Comparison of ENCODE assay signal across 8 mouse cellular contexts in the genomic region with DNA sequence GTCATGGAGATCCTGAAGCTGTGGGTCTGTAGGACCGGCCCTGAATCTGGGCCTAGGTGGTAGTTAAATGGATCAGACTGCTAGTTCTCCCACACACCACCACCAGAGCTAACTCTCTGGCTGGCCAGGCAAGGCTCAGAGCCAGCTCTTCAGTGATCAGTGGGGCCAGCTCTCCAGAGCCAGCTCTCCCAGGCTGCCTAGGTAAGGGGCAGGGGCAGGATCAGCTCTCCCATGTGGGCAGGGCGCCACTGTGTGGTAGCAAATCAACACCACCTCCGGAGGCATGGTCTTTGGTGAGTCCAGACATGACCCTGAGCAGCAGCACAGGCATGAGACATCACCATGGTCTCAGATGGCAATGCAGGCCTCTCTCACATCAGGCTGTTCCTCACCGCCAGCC. TPM values are rescaled to one million over a fixed set of nuclear protein-coding genes. Genes with fewer than 3 reads are reported as not detected.
DNase-seq lines count a peak whose midpoint lies in the region; ATAC-seq and TF ChIP-seq lines count a peak whose summit lies in the region.

No protein-coding gene starts in this region.

- no peaks in the 10 kb centered on the region for H3K27me3 ChIP-seq in Patski
- H3K27me3 ChIP-seq in embryonic facial prominence, embryonic 14.5 days (replicated peaks; ENCODE audit: control insufficient read depth, insufficient read depth, low read length) = no peaks in the 10 kb centered on the region
- H3K27me3 ChIP-seq in limb, embryonic 10.5 days (ENCODE audit: low read depth, poor library complexity, severe bottlenecking) = no peaks in the 10 kb centered on the region

- DNase-seq in left cerebral cortex, postnatal 4 days = peak; percentile 60
- no peak for DNase-seq in left cerebral cortex, postnatal 36 days (ENCODE audit: low spot score in 2 of 2)
- no peak for DNase-seq in Patski (ENCODE audit: low read depth, low spot score)
- DNase-seq in embryonic facial prominence, embryonic 14.5 days (ENCODE audit: low spot score) = peak; percentile 29
- DNase-seq in induced T-regulatory cell, adult 2 months (ENCODE audit: low read depth) = peak; percentile 66
- DNase-seq in lung, adult 18-20 months = peak; percentile 70 to 72
- DNase-seq in skeletal muscle tissue, adult 2 months (ENCODE audit: low read depth, low spot score) = peak; percentile 47
- no peak for DNase-seq in limb, embryonic 10.5 days (ENCODE audit: low spot score)

- POLR2A ChIA-PET in Patski (lab: Charles Lee) = interaction anchor here (0.6 kb wide), 1 partner anchor 112 kb away, joined by 3 read pairs; no protein-coding TSS in a partner anchor

- ATAC-seq in Patski = peak; percentile 94
- ATAC-seq in embryonic facial prominence, embryonic 14.5 days (ENCODE audit: low read depth) = peak; percentile 68; the same call in 1 of the 2 replicates

- intact Hi-C loops in left cerebral cortex, postnatal 4 days (cut with DNase I) = loop anchor here (10.0 kb wide), 1 partner anchor 92 kb away; the partner anchor contains the start of gene B3gnt2
- intact Hi-C loops in left cerebral cortex, postnatal 36 days (cut with DNase I) = loop anchor here (5.0 kb wide), 1 partner anchor 100 kb away; no protein-coding TSS in a partner anchor

- peak; percentile 88 for TF ChIP-seq CTCF in Patski (IDR thresholded peaks at IDR 0.05)

- H3K4me3 ChIP-seq in embryonic facial prominence, embryonic 14.5 days (ENCODE audit: low read depth, low read length) = no peak overlapping the region
- H3K4me3 ChIP-seq in limb, embryonic 10.5 days = no peak overlapping the region

- H3K36me3 ChIP-seq in embryonic facial prominence, embryonic 14.5 days (ENCODE audit: control insufficient read depth, insufficient read depth, low read length) = peaks cover 5% of the 10 kb centered on the region; the same call in 1 of the 2 replicates
- H3K36me3 ChIP-seq in limb, embryonic 10.5 days = peaks cover 28% of the 10 kb centered on the region

- H3K4me1 ChIP-seq in embryonic facial prominence, embryonic 14.5 days (ENCODE audit: control insufficient read depth, insufficient read depth, low read length) = no peaks in the 10 kb centered on the region
- no peaks in the 10 kb centered on the region for H3K4me1 ChIP-seq in limb, embryonic 10.5 days

- in situ Hi-C loops in Patski (cut with MboI; ENCODE audit: low pct_unique_long_range_greater_than_20kb) = no loop called here

- CTCF ChIA-PET in Patski (lab: Charles Lee) = interaction anchor here (0.6 to 6.1 kb wide), 25 partner anchors 8 to 505 kb away, joined by 3 to 52 read pairs (median 4); partner anchors contain the start of genes Commd1 and Gm28048

- H3K9me3 ChIP-seq in embryonic facial prominence, embryonic 14.5 days (ENCODE audit: control insufficient read depth, low read length) = no peaks in the 10 kb centered on the region
- H3K9me3 ChIP-seq in limb, embryonic 10.5 days (replicated peaks) = no peaks in the 10 kb centered on the region

- H3K9ac ChIP-seq in embryonic facial prominence, embryonic 14.5 days (ENCODE audit: low read depth, low read length) = no peak overlapping the region

- no peak overlapping the region for H3K4me2 ChIP-seq in embryonic facial prominence, embryonic 14.5 days (ENCODE audit: low read depth, low read length)

- H3K27ac ChIP-seq in embryonic facial prominence, embryonic 14.5 days (replicated peaks; ENCODE audit: low read depth, low read length) = no peak overlapping the region
- H3K27ac ChIP-seq in limb, embryonic 10.5 days = no peak overlapping the region

- WGBS in embryonic facial prominence, embryonic 14.5 days = 76% methylated on average over 4 of the region's 4 CpGs
- 69% methylated on average over 4 of the region's 4 CpGs for WGBS in limb, embryonic 10.5 days

RNA-seq across cellular contexts. Expression of gene Zrsr1, which starts 15.0 kb away (rescaled TPM):
- total RNA-seq in left cerebral cortex, postnatal 4 days (2021) = 10 to 100 TPM; 28.8 to 33.1 TPM
- total RNA-seq in left cerebral cortex, postnatal 36 days (2021) = 10 to 100 TPM; 67.9 to 69.8 TPM
- 23.6 TPM for polyA plus RNA-seq in Patski (2021)
- 3.5 and 3.8 TPM in 2 replicates for polyA plus RNA-seq in embryonic facial prominence, embryonic 14.5 days (2014; fragmentation: Nextera tagmentation; extraction: Ambion mirVana)
- 2.2 and 2.4 TPM in 2 replicates for polyA plus RNA-seq in limb, embryonic 10.5 days (2016; fragmentation: Nextera tagmentation; extraction: Ambion mirVana)

RNA-seq across cellular contexts. Expression of gene Gm28048, which starts 25.1 kb away (rescaled TPM):
- total RNA-seq in left cerebral cortex, postnatal 4 days (2021) = 1 to 10 TPM; 2.2 to 2.9 TPM
- 10 to 100 TPM in 1 of 2 experiments, 1 to 10 TPM in 1; 8.7 to 13.7 TPM for total RNA-seq in left cerebral cortex, postnatal 36 days (2021)
- 14.7 TPM for polyA plus RNA-seq in Patski (2021)
- 13.6 and 15.0 TPM in 2 replicates for polyA plus RNA-seq in embryonic facial prominence, embryonic 14.5 days (2014; fragmentation: Nextera tagmentation; extraction: Ambion mirVana)
- 4.1 and 5.2 TPM in 2 replicates for polyA plus RNA-seq in limb, embryonic 10.5 days (2016; fragmentation: Nextera tagmentation; extraction: Ambion mirVana)

RNA-seq across cellular contexts. Expression of gene Commd1, which starts 25.4 kb away (rescaled TPM):
- total RNA-seq in left cerebral cortex, postnatal 4 days (2021) = 10 to 100 TPM; 60.6 to 68.7 TPM
- total RNA-seq in left cerebral cortex, postnatal 36 days (2021) = 10 to 100 TPM; 38.8 to 44.6 TPM
- 127 TPM for polyA plus RNA-seq in Patski (2021)
- polyA plus RNA-seq in embryonic facial prominence, embryonic 14.5 days (2014; fragmentation: Nextera tagmentation; extraction: Ambion mirVana) = 374 and 376 TPM in 2 replicates
- 376 and 399 TPM in 2 replicates for polyA plus RNA-seq in limb, embryonic 10.5 days (2016; fragmentation: Nextera tagmentation; extraction: Ambion mirVana)

RNA-seq across cellular contexts. Expression of gene Cct4, which starts 33.5 kb away (rescaled TPM):
- 100 to 1,000 TPM; 194 to 197 TPM for total RNA-seq in left cerebral cortex, postnatal 4 days (2021)
- total RNA-seq in left cerebral cortex, postnatal 36 days (2021) = 100 to 1,000 TPM in 1 of 2 experiments, 10 to 100 TPM in 1; 99.1 to 110 TPM
- 260 TPM for polyA plus RNA-seq in Patski (2021)
- 267 and 291 TPM in 2 replicates for polyA plus RNA-seq in embryonic facial prominence, embryonic 14.5 days (2014; fragmentation: Nextera tagmentation; extraction: Ambion mirVana)
- polyA plus RNA-seq in limb, embryonic 10.5 days (2016; fragmentation: Nextera tagmentation; extraction: Ambion mirVana) = 402 and 453 TPM in 2 replicates

RNA-seq across cellular contexts. Expression of gene Fam161a, which starts 50.5 kb away (rescaled TPM):
- total RNA-seq in left cerebral cortex, postnatal 4 days (2021) = 1 to 10 TPM; 3.9 to 4.3 TPM
- total RNA-seq in left cerebral cortex, postnatal 36 days (2021) = 1 to 10 TPM; 2.6 to 4.4 TPM
- polyA plus RNA-seq in Patski (2021) = 3.0 TPM
- polyA plus RNA-seq in embryonic facial prominence, embryonic 14.5 days (2014; fragmentation: Nextera tagmentation; extraction: Ambion mirVana) = 6.7 and 11.8 TPM in 2 replicates
- polyA plus RNA-seq in limb, embryonic 10.5 days (2016; fragmentation: Nextera tagmentation; extraction: Ambion mirVana) = 0.78 and 1.6 TPM in 2 replicates

Comparison
In these comparisons a context has a peak if more than half of its experiments do, and no peak if none do; other contexts are left out.
1. DNase-seq: peak in left cerebral cortex, postnatal 4 days (single experiment), embryonic facial prominence, embryonic 14.5 days (single experiment), induced T-regulatory cell, adult 2 months (single experiment), lung, adult 18-20 months (2 of 2) and skeletal muscle tissue, adult 2 months (single experiment); none in left cerebral cortex, postnatal 36 days (0 of 2), Patski (single experiment) and limb, embryonic 10.5 days (single experiment).